Mouse (Mus musculus): ENCODE measurements at regions not wholly inside any gene's neighbourhood (a gene's known extent, or its start where the extent isn't known, plus 50 kb on each side); places are given as distances from the start of the nearest gene placed in this dataset.

DNA sequence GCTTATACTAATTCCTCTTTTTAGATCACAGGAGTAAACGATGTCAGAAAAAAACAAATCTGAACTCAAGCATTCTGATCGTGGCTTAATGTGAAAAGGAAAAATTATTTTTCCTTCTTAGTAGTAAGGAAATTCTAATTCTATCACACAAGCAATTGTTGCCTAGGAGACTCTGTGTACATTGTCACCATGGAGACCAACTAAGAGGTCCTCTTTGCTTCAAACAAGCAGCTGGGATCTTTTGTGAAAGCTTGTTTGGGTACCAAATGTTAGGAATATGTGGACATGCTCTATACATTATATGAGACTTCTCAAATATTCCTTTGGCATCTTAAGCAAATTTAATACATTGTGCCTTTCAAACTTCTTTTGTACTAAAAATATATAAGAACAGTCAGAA, 345.9 kb upstream of the Atp10a start:
- Histone ChIP-seq H3K4me2 (no peak overlapping the region), H3K27me3 (no peaks in the 10 kb centered on the region), H3K9me3 (no peaks in the 10 kb centered on the region), H3K36me3 (no peaks in the 10 kb centered on the region), H3K27ac (no peak overlapping the region), H3K9ac (no peak overlapping the region), H3K4me1 (no peaks in the 10 kb centered on the region), H3K4me3 (no peak overlapping the region)
- WGBS, result 74% methylated on average over 2 of the region's 2 CpGs
- ATAC-seq (ENCODE audit: insufficient number of reproducible peaks, low FRiP score, low TSS enrichment, low read depth), result no peak

- H3K27ac ChIP-seq, result no peak overlapping the region
- H3K27me3 ChIP-seq, result no peaks in the 10 kb centered on the region
- no peaks in the 10 kb centered on the region for H3K9me3 ChIP-seq
- WGBS, result 47% methylated on average over 1 of the region's 1 CpGs
- no peaks in the 10 kb centered on the region for H3K4me1 ChIP-seq
- no peak overlapping the region for H3K9ac ChIP-seq
- no peaks in the 10 kb centered on the region for H3K36me3 ChIP-seq
- H3K4me3 ChIP-seq, result no peak overlapping the region
- no peak for ATAC-seq (ENCODE audit: insufficient number of reproducible peaks, low FRiP score, low TSS enrichment, low read depth)
- no peak overlapping the region for H3K4me2 ChIP-seq
Measured at GRCm38 (mm10) chr7:58322381-58322780, 333.6 kb upstream of the Atp10a start.

DNA sequence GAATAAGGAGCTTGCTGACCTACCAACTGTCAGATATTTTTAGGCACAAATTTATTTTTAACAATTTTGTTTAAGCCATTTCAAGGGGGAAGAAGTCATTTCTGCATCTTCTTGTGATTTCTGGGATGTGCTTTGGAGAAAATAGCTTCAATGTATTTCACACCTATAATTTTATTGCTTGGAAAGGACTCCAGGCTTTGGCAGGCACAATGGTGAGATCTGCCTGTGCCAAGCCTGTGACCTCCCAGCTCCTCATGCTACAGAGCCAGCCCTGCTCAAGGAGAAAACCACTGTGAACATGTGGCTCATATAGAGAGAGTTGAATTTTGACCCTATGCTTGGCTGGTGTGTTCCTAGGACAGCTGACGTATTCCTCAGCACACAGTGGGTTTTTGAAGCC, 288.6 kb upstream of the Atp10a start:
- Histone ChIP-seq H3K4me1 (no peaks in the 10 kb centered on the region), H3K4me2 (no peak overlapping the region), H3K9ac (no peak overlapping the region), H3K27ac (no peak overlapping the region), H3K4me3 (no peak overlapping the region), H3K36me3 (no peaks in the 10 kb centered on the region), H3K27me3 (no peaks in the 10 kb centered on the region), H3K9me3 (no peaks in the 10 kb centered on the region)
- 53% methylated on average over 1 of the region's 1 CpGs for WGBS
- no peak for ATAC-seq (ENCODE audit: insufficient number of reproducible peaks, low FRiP score, low TSS enrichment, low read depth)

- Histone ChIP-seq H3K4me3 (no peak overlapping the region), H3K9me3 (no peaks in the 10 kb centered on the region), H3K36me3 (no peaks in the 10 kb centered on the region), H3K9ac (no peak overlapping the region), H3K27ac (no peak overlapping the region), H3K4me1 (no peaks in the 10 kb centered on the region), H3K4me2 (no peak overlapping the region), H3K27me3 (no peaks in the 10 kb centered on the region)
- ATAC-seq (ENCODE audit: insufficient number of reproducible peaks, low FRiP score, low TSS enrichment, low read depth), result no peak
- 41% methylated on average over 1 of the region's 1 CpGs for WGBS
Measured at GRCm38 (mm10) chr7:58383401-58383800, 272.6 kb upstream of the Atp10a start.

- Histone ChIP-seq H3K4me2 (no peak overlapping the region), H3K36me3 (no peaks in the 10 kb centered on the region), H3K9me3 (no peaks in the 10 kb centered on the region), H3K27me3 (no peaks in the 10 kb centered on the region), H3K4me1 (no peaks in the 10 kb centered on the region), H3K4me3 (no peak overlapping the region), H3K9ac (no peak overlapping the region), H3K27ac (no peak overlapping the region)
- no peak for ATAC-seq (ENCODE audit: insufficient number of reproducible peaks, low FRiP score, low TSS enrichment, low read depth)
- 50% methylated on average over 1 of the region's 1 CpGs for WGBS
Measured at GRCm38 (mm10) chr7:58388326-58388725, 267.6 kb upstream of the Atp10a start.

DNA sequence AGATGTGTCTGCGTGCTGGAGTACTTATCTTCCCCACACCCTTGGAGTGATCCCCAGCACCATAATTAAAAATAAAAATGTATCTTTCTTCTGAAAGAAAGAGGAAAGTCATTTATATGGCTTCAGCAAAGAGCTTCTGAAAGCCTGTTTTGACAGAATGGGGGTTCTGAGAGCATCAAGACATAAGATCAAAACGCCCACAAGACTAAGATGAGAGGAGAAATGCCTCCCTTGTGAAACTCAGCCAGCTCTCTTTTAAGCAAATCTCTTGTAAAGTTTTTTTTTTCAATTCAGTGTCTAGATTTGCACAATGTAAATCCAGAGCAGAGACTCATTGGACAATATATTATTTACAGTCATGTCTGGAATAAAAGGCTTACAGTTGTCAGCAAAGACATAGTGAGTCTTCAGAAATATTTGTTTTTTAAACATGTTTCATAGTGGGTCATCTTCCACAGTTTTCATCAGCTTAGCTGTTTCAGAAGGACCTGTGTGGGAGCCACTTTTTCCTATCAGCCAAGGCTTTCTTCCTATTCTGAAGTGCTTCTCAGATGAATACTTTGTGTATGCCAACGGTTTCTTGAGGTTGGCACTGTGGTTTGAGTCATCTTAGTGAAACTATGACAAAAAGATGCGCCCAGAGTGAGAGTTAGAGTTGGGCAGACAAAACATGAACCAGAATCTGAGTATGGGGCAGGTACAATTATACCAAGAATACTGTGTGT, 263.4 kb upstream of the Atp10a start:
- ATAC-seq (ENCODE audit: insufficient number of reproducible peaks, low FRiP score, low TSS enrichment, low read depth), result no peak
- WGBS, result 72% methylated on average over 4 of the region's 4 CpGs
- H3K4me1 ChIP-seq, result no peaks in the 10 kb centered on the region
- no peak overlapping the region for H3K4me3 ChIP-seq
- no peak overlapping the region for H3K4me2 ChIP-seq
- H3K27ac ChIP-seq, result no peak overlapping the region
- no peaks in the 10 kb centered on the region for H3K9me3 ChIP-seq
- H3K27me3 ChIP-seq, result no peaks in the 10 kb centered on the region
- no peak overlapping the region for H3K9ac ChIP-seq
- no peaks in the 10 kb centered on the region for H3K36me3 ChIP-seq

GRCm38 (mm10) chr7:58397992-58398391, 258.0 kb upstream of the Atp10a start:
- no peaks in the 10 kb centered on the region for H3K9me3 ChIP-seq
- peak overlapping the region; percentile 48 for H3K4me2 ChIP-seq
- no peak overlapping the region for H3K9ac ChIP-seq
- H3K4me1 ChIP-seq, result 0 out of 2 replicates have a peak, but pooled peaks cover 6% of the 10 kb centered on the region
- no peaks in the 10 kb centered on the region for H3K36me3 ChIP-seq
- H3K4me3 ChIP-seq, result peak overlapping the region; percentile 61
- H3K27ac ChIP-seq, result peak overlapping the region; percentile 90
- ATAC-seq (ENCODE audit: insufficient number of reproducible peaks, low FRiP score, low TSS enrichment, low read depth), result no peak
- no peaks in the 10 kb centered on the region for H3K27me3 ChIP-seq
- WGBS, result 27% methylated on average over 6 of the region's 6 CpGs

DNA sequence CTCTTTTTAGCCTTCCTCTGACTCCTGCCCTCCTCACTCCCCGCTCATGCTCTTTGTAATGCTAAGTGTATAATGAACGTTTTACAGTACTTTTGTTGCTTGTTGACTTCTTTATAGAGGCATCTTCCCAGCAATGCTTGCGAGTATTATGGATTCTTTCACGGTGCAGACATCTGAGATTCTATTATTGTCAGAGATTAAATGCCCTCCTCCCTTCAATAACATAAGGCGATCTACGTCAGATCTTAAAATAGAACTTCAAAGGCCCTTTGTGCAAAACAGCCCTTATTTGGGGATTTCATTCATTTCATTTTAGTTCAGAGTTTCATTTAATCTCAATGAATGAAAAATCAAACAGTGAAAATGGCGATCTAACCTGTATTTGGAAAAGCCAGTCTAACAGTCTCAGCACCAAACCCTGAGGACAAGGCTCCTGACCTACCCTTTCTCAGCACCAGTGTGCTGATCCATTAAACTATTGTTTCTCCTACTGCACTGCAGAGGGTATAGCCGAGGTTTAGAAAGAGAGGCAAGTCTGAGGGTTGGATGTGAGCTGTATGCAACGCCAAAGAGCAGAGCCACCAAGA, 257.3 kb upstream of the Atp10a start:
- Histone ChIP-seq H3K27ac (peak overlapping the region; percentile 90), H3K9ac (peak overlapping the region; percentile 26; the same call in 1 of the 2 replicates), H3K4me2 (peak overlapping the region; percentile 48), H3K4me3 (peak overlapping the region; percentile 61), H3K4me1 (0 out of 2 replicates have a peak, but pooled peaks cover 6% of the 10 kb centered on the region), H3K36me3 (no peaks in the 10 kb centered on the region), H3K27me3 (no peaks in the 10 kb centered on the region), H3K9me3 (no peaks in the 10 kb centered on the region)
- WGBS, result 2% methylated on average over 9 of the region's 9 CpGs
- no peak for ATAC-seq (ENCODE audit: insufficient number of reproducible peaks, low FRiP score, low TSS enrichment, low read depth)

DNA sequence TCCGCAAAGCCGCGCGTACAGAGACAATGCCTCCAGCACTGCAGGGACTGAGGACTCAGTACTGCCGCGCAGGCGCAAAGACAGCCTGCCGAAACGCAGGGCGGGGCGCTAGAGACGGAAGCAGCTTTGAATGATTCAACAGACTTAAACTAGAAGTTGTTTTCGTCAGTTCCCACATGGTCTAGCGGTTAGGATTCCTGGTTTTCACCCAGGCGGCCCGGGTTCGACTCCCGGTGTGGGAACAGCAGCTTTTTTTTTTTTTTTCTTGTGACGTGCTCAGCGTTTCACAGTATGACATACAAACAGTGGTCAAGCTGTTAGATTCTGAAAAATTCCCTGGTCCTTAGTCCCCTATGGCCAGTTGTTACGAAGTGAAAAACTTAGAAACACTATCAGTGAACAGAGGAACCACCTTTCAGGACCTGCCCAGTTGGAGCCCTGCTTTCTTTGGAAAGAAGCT, 256.8 kb upstream of the Atp10a start:
- no peaks in the 10 kb centered on the region for H3K27me3 ChIP-seq
- peak overlapping the region; percentile 26; the same call in 1 of the 2 replicates for H3K9ac ChIP-seq
- H3K27ac ChIP-seq, result peak overlapping the region; percentile 90
- H3K9me3 ChIP-seq, result no peaks in the 10 kb centered on the region
- no peaks in the 10 kb centered on the region for H3K36me3 ChIP-seq
- H3K4me3 ChIP-seq, result peak overlapping the region; percentile 61
- ATAC-seq (ENCODE audit: insufficient number of reproducible peaks, low FRiP score, low TSS enrichment, low read depth), result peak; percentile 96
- H3K4me1 ChIP-seq, result 0 out of 2 replicates have a peak, but pooled peaks cover 6% of the 10 kb centered on the region
- WGBS, result under 1% methylated on average over 21 of the region's 21 CpGs
- peak overlapping the region; percentile 48 for H3K4me2 ChIP-seq

DNA sequence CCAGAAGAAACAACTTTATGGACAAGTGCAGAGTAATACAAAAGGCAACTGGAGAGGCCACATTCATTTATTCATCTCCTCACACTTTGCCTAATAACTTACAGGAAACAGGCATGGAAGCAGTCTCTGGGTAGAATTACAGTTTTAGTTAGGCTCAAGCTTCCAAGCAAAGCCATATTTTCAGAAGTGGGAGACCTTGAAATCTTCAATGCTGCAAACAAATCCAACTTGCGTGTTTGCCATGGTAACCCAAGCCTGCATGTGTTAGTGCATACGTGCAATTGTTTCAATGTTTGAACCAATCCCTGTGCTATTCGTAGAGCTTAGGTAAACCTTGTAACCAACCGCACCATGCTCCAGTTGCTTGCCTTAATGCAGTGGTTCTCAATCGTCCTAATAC, 256.3 kb upstream of the Atp10a start:
- no peaks in the 10 kb centered on the region for H3K27me3 ChIP-seq
- H3K27ac ChIP-seq, result peak overlapping the region; percentile 77
- H3K9ac ChIP-seq, result peak overlapping the region; percentile 14; the same call in 1 of the 2 replicates
- H3K4me3 ChIP-seq, result peak overlapping the region; percentile 61
- no peak for ATAC-seq (ENCODE audit: insufficient number of reproducible peaks, low FRiP score, low TSS enrichment, low read depth)
- H3K9me3 ChIP-seq, result no peaks in the 10 kb centered on the region
- no peaks in the 10 kb centered on the region for H3K36me3 ChIP-seq
- H3K4me1 ChIP-seq, result 0 out of 2 replicates have a peak, but pooled peaks cover 6% of the 10 kb centered on the region
- 25% methylated on average over 5 of the region's 5 CpGs for WGBS
- H3K4me2 ChIP-seq, result peak overlapping the region; percentile 48

- Histone ChIP-seq H3K36me3 (no peaks in the 10 kb centered on the region), H3K27ac (no peak overlapping the region), H3K4me1 (0 out of 2 replicates have a peak, but pooled peaks cover 6% of the 10 kb centered on the region), H3K27me3 (no peaks in the 10 kb centered on the region), H3K4me3 (no peak overlapping the region), H3K9ac (no peak overlapping the region), H3K9me3 (no peaks in the 10 kb centered on the region), H3K4me2 (no peak overlapping the region)
- ATAC-seq (ENCODE audit: insufficient number of reproducible peaks, low FRiP score, low TSS enrichment, low read depth), result no peak
- 77% methylated on average over 1 of the region's 1 CpGs for WGBS
Measured at GRCm38 (mm10) chr7:58400594-58400993, 255.4 kb upstream of the Atp10a start.

- no peaks in the 10 kb centered on the region for H3K27me3 ChIP-seq
- WGBS, result 48% methylated on average over 2 of the region's 2 CpGs
Measured at GRCm38 (mm10) chr7:58436888-58437625, 218.9 kb upstream of the Atp10a start.

More at GRCm38 (mm10) chr7:58436888-58437625, 218.9 kb upstream of the Atp10a start:
- ATAC-seq (ENCODE audit: insufficient number of reproducible peaks, low FRiP score, low TSS enrichment, low read depth), result no peak
- Histone ChIP-seq H3K4me1 (no peaks in the 10 kb centered on the region), H3K27ac (no peak overlapping the region), H3K4me3 (no peak overlapping the region), H3K4me2 (no peak overlapping the region), H3K9me3 (no peaks in the 10 kb centered on the region), H3K36me3 (no peaks in the 10 kb centered on the region), H3K9ac (no peak overlapping the region)
